Mouse (Mus musculus): ENCODE results near the gene Tbx19. TPM values are rescaled to one million over a fixed set of nuclear protein-coding genes. Genes with fewer than 3 reads are reported as not detected.

Tbx19 gene
- polyA plus RNA-seq, 1 experiment from 2014 or later: not detected

DNA sequence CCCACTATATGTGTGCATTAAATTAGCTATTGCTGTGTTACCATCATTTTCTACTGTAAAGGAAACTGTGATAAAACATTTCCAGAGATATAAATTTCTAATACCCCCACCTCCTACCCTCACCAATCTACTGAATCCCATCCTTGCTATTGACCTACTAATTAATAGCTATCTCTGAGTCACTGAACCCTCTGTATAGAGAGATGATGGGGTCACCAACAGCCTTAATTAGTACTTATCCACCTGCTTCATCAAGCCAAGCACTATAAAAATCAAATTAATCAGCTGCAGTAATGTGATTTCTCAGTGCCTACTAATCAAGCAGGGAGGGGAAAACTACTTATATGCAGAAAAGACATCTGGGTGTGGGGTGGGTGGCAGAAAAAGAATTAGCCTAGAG is 61.0 kb downstream of the Tbx19 start:
- Histone ChIP-seq H3K4me3 (ENCODE audit: low read length) (no peak overlapping the region), H3K4me2 (replicated peaks; ENCODE audit: low read depth, low read length) (no peak overlapping the region), H3K27me3 (ENCODE audit: control insufficient read depth, insufficient read depth, low read length) (no peaks in the 10 kb centered on the region), H3K36me3 (ENCODE audit: control insufficient read depth, insufficient read depth, low read length) (no peaks in the 10 kb centered on the region), H3K9me3 (ENCODE audit: control insufficient read depth, low read length) (no peaks in the 10 kb centered on the region), H3K4me1 (ENCODE audit: control insufficient read depth, insufficient read depth, low read length) (no peaks in the 10 kb centered on the region), H3K9ac (ENCODE audit: low read depth, low read length) (no peak overlapping the region), H3K27ac (ENCODE audit: low read depth, low read length) (no peak overlapping the region)
- ATAC-seq (ENCODE audit: low FRiP score, low TSS enrichment): no peak

DNA sequence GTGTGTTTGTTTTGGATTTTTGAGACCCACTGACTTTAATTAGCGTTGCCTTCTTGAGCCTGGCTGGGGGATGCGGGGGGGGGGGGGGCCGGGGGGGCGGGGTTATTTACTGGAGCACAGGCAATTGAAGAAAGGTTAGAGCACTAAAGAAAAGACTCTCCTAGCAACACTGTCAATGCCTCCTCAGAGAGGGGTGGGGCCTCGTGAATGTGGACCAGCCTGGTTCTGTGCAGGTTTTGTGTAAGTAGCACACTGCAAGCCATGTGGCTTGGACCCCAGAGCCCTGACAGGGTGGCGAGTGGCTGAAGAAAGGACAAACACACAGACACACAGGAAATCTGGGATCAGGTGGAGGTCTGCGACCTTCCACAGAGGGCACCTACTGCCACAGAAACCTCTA is 65.7 kb downstream of the Tbx19 start:
- no peak overlapping the region for H3K4me3 ChIP-seq (ENCODE audit: low read length)
- H3K9ac ChIP-seq (ENCODE audit: low read depth, low read length): no peak overlapping the region
- no peaks in the 10 kb centered on the region for H3K27me3 ChIP-seq (ENCODE audit: control insufficient read depth, insufficient read depth, low read length)
- no peaks in the 10 kb centered on the region for H3K36me3 ChIP-seq (ENCODE audit: control insufficient read depth, insufficient read depth, low read length)
- no peak for ATAC-seq (ENCODE audit: low FRiP score, low TSS enrichment)
- WGBS: 44% methylated on average over 7 of the region's 7 CpGs
- no peaks in the 10 kb centered on the region for H3K9me3 ChIP-seq (ENCODE audit: control insufficient read depth, low read length)
- H3K4me2 ChIP-seq (replicated peaks; ENCODE audit: low read depth, low read length): no peak overlapping the region
- no peak overlapping the region for H3K27ac ChIP-seq (ENCODE audit: low read depth, low read length)
- 0 out of 2 replicates have a peak, but pooled peaks cover 9% of the 10 kb centered on the region for H3K4me1 ChIP-seq (ENCODE audit: control insufficient read depth, insufficient read depth, low read length)

DNA sequence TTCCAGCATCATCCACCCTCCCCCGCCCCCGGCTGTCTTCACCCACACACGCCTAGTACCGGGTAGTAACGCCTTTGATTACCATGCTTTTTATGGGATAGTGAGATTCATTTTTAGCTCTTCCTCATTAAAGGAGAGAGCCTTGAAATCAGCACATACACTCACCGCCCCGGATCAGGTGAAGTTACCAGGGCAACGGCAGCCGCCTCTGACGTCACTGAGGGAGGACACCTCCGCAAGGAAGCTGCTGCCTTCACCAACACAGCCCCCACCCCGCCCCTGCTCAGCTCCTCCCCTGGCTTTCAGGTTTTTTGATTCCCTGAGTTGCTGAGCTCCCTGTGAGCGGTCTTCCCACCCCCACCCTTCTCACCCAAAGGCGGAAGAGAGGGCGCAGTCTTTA is 68.9 kb downstream of the Tbx19 start:
- WGBS: 7% methylated on average over 15 of the region's 15 CpGs
- 0 out of 2 replicates have a peak, but pooled peaks cover 9% of the 10 kb centered on the region for H3K4me1 ChIP-seq (ENCODE audit: control insufficient read depth, insufficient read depth, low read length)
- H3K9ac ChIP-seq (ENCODE audit: low read depth, low read length): 0 out of 2 replicates have a peak overlapping the region, but pooled peaks have one; percentile 1
- H3K4me3 ChIP-seq (ENCODE audit: low read length): peak overlapping the region; percentile 27
- no peaks in the 10 kb centered on the region for H3K9me3 ChIP-seq (ENCODE audit: control insufficient read depth, low read length)
- peak overlapping the region; percentile 46 for H3K4me2 ChIP-seq (replicated peaks; ENCODE audit: low read depth, low read length)
- peak; percentile 79 for ATAC-seq (ENCODE audit: low FRiP score, low TSS enrichment)
- no peak overlapping the region for H3K27ac ChIP-seq (ENCODE audit: low read depth, low read length)
- no peaks in the 10 kb centered on the region for H3K36me3 ChIP-seq (ENCODE audit: control insufficient read depth, insufficient read depth, low read length)
- H3K27me3 ChIP-seq (ENCODE audit: control insufficient read depth, insufficient read depth, low read length): no peaks in the 10 kb centered on the region

- no peak for ATAC-seq (ENCODE audit: low FRiP score, low TSS enrichment)
- no peak overlapping the region for H3K9ac ChIP-seq (ENCODE audit: low read depth, low read length)
- H3K27me3 ChIP-seq (ENCODE audit: control insufficient read depth, insufficient read depth, low read length): no peaks in the 10 kb centered on the region
- no peaks in the 10 kb centered on the region for H3K36me3 ChIP-seq (ENCODE audit: control insufficient read depth, insufficient read depth, low read length)
- 80% methylated on average over 3 of the region's 3 CpGs for WGBS
- H3K4me1 ChIP-seq (ENCODE audit: control insufficient read depth, insufficient read depth, low read length): 0 out of 2 replicates have a peak, but pooled peaks cover 9% of the 10 kb centered on the region
- no peak overlapping the region for H3K4me3 ChIP-seq (ENCODE audit: low read length)
- no peak overlapping the region for H3K27ac ChIP-seq (ENCODE audit: low read depth, low read length)
- H3K9me3 ChIP-seq (ENCODE audit: control insufficient read depth, low read length): no peaks in the 10 kb centered on the region
- no peak overlapping the region for H3K4me2 ChIP-seq (replicated peaks; ENCODE audit: low read depth, low read length)
Observed at GRCm38 (mm10) chr1:165089556-165089955, 71.0 kb downstream of the Tbx19 start.

Other genes with a start within 250 kb of the Tbx19 start
- gene Xcl1, start 225.2 kb downstream of the Tbx19 start, polyA plus RNA-seq (2014; fragmentation: Nextera tagmentation; extraction: Ambion mirVana): not detected in 2 replicates
- 13.9 and 28.7 TPM in 2 replicates for gene Sft2d2, start 33.7 kb upstream of the Tbx19 start, polyA plus RNA-seq (2014; fragmentation: Nextera tagmentation; extraction: Ambion mirVana)
- gene Tiprl, start 76.2 kb upstream of the Tbx19 start, polyA plus RNA-seq (2014; fragmentation: Nextera tagmentation; extraction: Ambion mirVana): 94.5 and 103 TPM in 2 replicates
- 2.0 and 2.4 TPM in 2 replicates for gene Gpr161, start 135.0 kb upstream of the Tbx19 start, polyA plus RNA-seq (2014; fragmentation: Nextera tagmentation; extraction: Ambion mirVana)